Mouse (Mus musculus): ENCODE data around the gene Gpc3. TPM values are rescaled to one million over a fixed set of nuclear protein-coding genes. Genes with fewer than 3 reads are reported as not detected.

Gene Gpc3
- polyA plus RNA-seq, 1 experiment from 2014 or later = 524 TPM

DNA sequence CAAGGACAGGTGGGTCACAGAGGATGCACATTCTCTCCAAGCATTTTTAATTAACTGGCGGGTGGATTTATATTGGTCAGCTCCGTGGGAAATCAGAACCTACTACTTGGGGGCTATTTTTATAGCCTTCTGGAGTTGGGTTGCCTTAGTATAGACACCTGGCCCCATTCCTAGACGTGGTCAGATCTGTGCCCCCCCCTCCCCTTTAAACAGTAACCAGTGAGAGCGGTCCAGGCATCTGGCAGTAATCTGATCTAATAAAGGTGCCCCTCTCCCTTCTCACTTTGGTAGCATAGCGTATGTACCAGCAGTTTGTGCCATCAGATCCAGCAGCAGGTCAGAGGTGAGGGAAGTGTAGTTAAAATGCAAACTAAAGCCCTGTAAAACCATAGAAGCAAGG, 76.5 kb downstream of the Gpc3 start:
- no peak overlapping the region for H3K4me3 ChIP-seq (ENCODE audit: low read depth, low read length)
- no peak for DNase-seq (ENCODE audit: low spot score)
- no peak overlapping the region for H3K4me2 ChIP-seq
- H3K27me3 ChIP-seq (replicated peaks; ENCODE audit: control insufficient read depth, insufficient read depth, low read length) = no peaks in the 10 kb centered on the region
- H3K27ac ChIP-seq (ENCODE audit: low read depth, low read length) = no peak overlapping the region
- H3K36me3 ChIP-seq (ENCODE audit: control insufficient read depth, insufficient read depth, low read length) = no peaks in the 10 kb centered on the region
- no peak overlapping the region for H3K9ac ChIP-seq (ENCODE audit: low read depth, low read length)
- H3K4me1 ChIP-seq (replicated peaks; ENCODE audit: control insufficient read depth, insufficient read depth, low read length) = no peaks in the 10 kb centered on the region
- no peaks in the 10 kb centered on the region for H3K9me3 ChIP-seq (ENCODE audit: control insufficient read depth, low read length)
- WGBS = 78% methylated on average over 5 of the region's 5 CpGs
- no peak for ATAC-seq (replicated peaks; ENCODE audit: low FRiP score)

DNA sequence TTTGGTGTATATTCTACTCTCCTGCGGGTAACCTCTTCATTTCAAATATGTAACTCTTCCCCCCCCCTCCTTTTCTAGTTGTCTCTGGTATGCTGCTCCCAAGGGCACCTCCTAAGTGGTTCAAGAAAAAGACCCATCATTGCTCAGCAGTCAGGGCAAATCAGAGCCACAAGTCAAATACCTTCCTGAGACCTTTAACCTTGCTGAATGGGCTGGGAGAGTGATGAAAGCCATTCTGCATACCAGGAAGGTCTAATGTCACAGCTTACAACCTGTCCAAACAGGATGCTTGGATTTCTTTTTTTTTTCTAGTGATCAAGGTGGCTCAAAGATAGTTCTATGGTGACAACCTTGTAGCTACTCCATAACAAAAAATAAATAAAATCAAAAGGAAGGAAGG, 80.0 kb downstream of the Gpc3 start:
- WGBS = 61% methylated on average over 1 of the region's 1 CpGs
- H3K36me3 ChIP-seq (ENCODE audit: control insufficient read depth, insufficient read depth, low read length) = no peaks in the 10 kb centered on the region
- H3K27ac ChIP-seq (ENCODE audit: low read depth, low read length) = no peak overlapping the region
- no peaks in the 10 kb centered on the region for H3K9me3 ChIP-seq (ENCODE audit: control insufficient read depth, low read length)
- H3K4me1 ChIP-seq (replicated peaks; ENCODE audit: control insufficient read depth, insufficient read depth, low read length) = no peaks in the 10 kb centered on the region
- ATAC-seq (replicated peaks; ENCODE audit: low FRiP score) (no peak), DNase-seq (ENCODE audit: low spot score) (no peak)
- H3K27me3 ChIP-seq (replicated peaks; ENCODE audit: control insufficient read depth, insufficient read depth, low read length) = no peaks in the 10 kb centered on the region
- no peak overlapping the region for H3K4me3 ChIP-seq (ENCODE audit: low read depth, low read length)
- H3K4me2 ChIP-seq = no peak overlapping the region
- no peak overlapping the region for H3K9ac ChIP-seq (ENCODE audit: low read depth, low read length)

DNA sequence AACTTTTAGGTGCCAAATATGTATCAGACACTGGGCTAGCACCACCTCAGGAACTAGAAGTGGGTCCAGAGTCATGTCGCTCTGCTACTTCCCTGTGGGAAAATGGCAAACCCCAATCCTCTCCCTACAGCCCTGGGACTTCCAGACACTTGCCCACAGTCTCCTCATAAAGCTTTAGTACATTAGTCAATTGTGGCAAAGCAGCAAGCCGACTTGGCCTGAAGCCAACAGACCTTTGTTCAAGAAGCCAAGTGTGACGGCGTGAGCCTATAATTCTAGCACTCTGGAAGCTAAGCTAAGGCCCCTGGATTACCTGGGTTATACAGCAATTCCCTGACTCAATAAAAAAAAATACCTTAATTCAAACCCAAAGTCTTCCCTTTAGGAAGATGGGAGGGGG, 80.7 kb downstream of the Gpc3 start:
- H3K9ac ChIP-seq (ENCODE audit: low read depth, low read length) = no peak overlapping the region
- 77% methylated on average over 4 of the region's 4 CpGs for WGBS
- no peak overlapping the region for H3K27ac ChIP-seq (ENCODE audit: low read depth, low read length)
- ATAC-seq (replicated peaks; ENCODE audit: low FRiP score) = no peak
- no peaks in the 10 kb centered on the region for H3K9me3 ChIP-seq (ENCODE audit: control insufficient read depth, low read length)
- DNase-seq (ENCODE audit: low spot score) = no peak
- H3K27me3 ChIP-seq (replicated peaks; ENCODE audit: control insufficient read depth, insufficient read depth, low read length) = no peaks in the 10 kb centered on the region
- H3K4me3 ChIP-seq (ENCODE audit: low read depth, low read length) = no peak overlapping the region
- no peak overlapping the region for H3K4me2 ChIP-seq
- H3K4me1 ChIP-seq (replicated peaks; ENCODE audit: control insufficient read depth, insufficient read depth, low read length) = no peaks in the 10 kb centered on the region
- H3K36me3 ChIP-seq (ENCODE audit: control insufficient read depth, insufficient read depth, low read length) = no peaks in the 10 kb centered on the region

DNA sequence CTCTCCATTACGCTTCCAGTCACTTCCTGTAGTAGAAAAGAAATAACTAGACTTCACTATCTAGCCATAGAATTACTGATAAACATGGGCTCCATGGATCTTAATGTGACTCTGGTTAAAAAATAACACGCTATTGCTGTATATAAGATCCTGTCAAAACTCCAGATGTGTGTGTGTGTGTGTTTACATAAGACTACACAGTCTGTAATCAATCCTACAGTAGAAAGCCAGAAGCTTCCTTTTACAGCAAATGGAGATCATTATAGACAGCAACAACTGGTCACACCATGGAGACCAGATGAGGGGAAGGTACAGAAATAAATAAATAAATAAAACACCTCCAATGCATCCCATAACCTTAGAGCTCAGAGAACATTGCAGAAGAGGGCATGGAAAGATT, 81.6 kb downstream of the Gpc3 start:
- Histone ChIP-seq H3K4me1 (replicated peaks; ENCODE audit: control insufficient read depth, insufficient read depth, low read length) (no peaks in the 10 kb centered on the region), H3K4me2 (no peak overlapping the region), H3K36me3 (ENCODE audit: control insufficient read depth, insufficient read depth, low read length) (no peaks in the 10 kb centered on the region), H3K27me3 (replicated peaks; ENCODE audit: control insufficient read depth, insufficient read depth, low read length) (no peaks in the 10 kb centered on the region), H3K9ac (ENCODE audit: low read depth, low read length) (no peak overlapping the region), H3K4me3 (ENCODE audit: low read depth, low read length) (no peak overlapping the region), H3K27ac (ENCODE audit: low read depth, low read length) (no peak overlapping the region), H3K9me3 (ENCODE audit: control insufficient read depth, low read length) (no peaks in the 10 kb centered on the region)
- WGBS = 68% methylated on average over 2 of the region's 2 CpGs
- no peak for DNase-seq (ENCODE audit: low spot score)
- ATAC-seq (replicated peaks; ENCODE audit: low FRiP score) = no peak

DNA sequence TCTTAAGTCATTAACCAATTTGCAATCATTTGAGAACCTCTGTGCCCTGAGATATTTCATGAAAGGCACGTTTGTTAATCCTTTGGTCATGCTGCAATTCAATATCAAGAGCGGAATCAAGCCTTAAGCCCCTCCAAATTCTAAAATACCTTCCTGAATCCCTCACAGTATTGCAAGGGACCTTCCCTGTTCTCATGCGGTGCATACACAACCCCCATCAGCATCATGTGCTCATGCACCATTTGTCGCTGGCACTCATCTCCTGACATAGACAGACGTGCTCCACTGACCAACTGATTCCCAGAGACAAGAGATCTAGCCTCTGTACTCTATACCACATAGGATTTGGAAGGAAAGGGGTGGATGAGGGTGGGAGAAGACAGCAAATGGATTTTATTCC, 87.7 kb downstream of the Gpc3 start:
- no peak overlapping the region for H3K4me3 ChIP-seq (ENCODE audit: low read depth, low read length)
- 70% methylated on average over 5 of the region's 5 CpGs for WGBS
- H3K4me1 ChIP-seq (replicated peaks; ENCODE audit: control insufficient read depth, insufficient read depth, low read length) = no peaks in the 10 kb centered on the region; the same call in 1 of the 2 replicates
- H3K9ac ChIP-seq (ENCODE audit: low read depth, low read length) = no peak overlapping the region
- no peak for DNase-seq (ENCODE audit: low spot score)
- no peak overlapping the region for H3K4me2 ChIP-seq
- ATAC-seq (replicated peaks; ENCODE audit: low FRiP score) = no peak
- no peaks in the 10 kb centered on the region for H3K9me3 ChIP-seq (ENCODE audit: control insufficient read depth, low read length)
- no peaks in the 10 kb centered on the region for H3K27me3 ChIP-seq (replicated peaks; ENCODE audit: control insufficient read depth, insufficient read depth, low read length)
- H3K36me3 ChIP-seq (ENCODE audit: control insufficient read depth, insufficient read depth, low read length) = no peaks in the 10 kb centered on the region
- H3K27ac ChIP-seq (ENCODE audit: low read depth, low read length) = no peak overlapping the region

DNA sequence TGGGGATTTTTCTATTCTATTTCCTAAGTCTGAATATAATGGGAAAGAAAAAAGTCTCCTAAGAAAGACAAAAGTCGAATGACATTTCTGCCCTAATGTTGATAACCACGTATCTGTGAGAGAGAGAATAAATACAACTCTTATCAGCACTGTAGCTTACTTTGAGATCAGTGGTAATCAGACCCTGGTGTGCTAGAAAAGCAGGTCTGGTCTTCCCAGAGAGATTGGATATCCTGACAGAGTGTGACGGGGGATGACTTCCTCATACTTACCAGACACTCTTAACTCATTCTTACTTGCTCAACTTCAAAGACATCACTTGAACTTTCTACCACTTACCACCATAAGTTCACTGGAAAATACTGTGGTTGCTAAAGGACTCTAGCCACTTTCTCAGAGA, 88.6 kb downstream of the Gpc3 start:
- H3K9me3 ChIP-seq (ENCODE audit: control insufficient read depth, low read length) = no peaks in the 10 kb centered on the region
- H3K4me2 ChIP-seq = no peak overlapping the region
- no peaks in the 10 kb centered on the region; the same call in 1 of the 2 replicates for H3K4me1 ChIP-seq (replicated peaks; ENCODE audit: control insufficient read depth, insufficient read depth, low read length)
- no peak overlapping the region for H3K9ac ChIP-seq (ENCODE audit: low read depth, low read length)
- DNase-seq (ENCODE audit: low spot score) (no peak), ATAC-seq (replicated peaks; ENCODE audit: low FRiP score) (peak; percentile 73)
- no peak overlapping the region for H3K27ac ChIP-seq (ENCODE audit: low read depth, low read length)
- WGBS = 27% methylated on average over 3 of the region's 3 CpGs
- no peaks in the 10 kb centered on the region for H3K27me3 ChIP-seq (replicated peaks; ENCODE audit: control insufficient read depth, insufficient read depth, low read length)
- no peaks in the 10 kb centered on the region for H3K36me3 ChIP-seq (ENCODE audit: control insufficient read depth, insufficient read depth, low read length)
- H3K4me3 ChIP-seq (ENCODE audit: low read depth, low read length) = no peak overlapping the region

DNA sequence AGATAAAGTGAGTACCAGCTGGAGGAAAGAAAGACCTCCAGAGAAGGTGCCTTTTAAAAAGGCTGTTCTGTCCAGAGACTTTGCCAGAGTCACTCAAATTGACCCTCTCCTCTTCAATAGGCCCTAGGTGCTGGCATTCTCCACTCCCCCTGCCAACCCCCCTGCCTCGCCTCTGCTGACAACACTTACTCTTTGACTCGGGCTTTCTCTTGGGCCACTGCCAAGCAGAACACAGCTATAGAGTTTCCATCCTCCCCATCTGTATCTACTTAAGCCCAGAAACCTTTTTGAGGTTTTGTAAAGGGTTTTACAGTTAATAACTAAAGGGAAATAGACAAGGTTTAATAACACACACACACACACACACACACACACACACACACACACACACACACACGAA, 99.2 kb downstream of the Gpc3 start:
- Histone ChIP-seq H3K4me2 (no peak overlapping the region), H3K27ac (ENCODE audit: low read depth, low read length) (no peak overlapping the region), H3K4me1 (replicated peaks; ENCODE audit: control insufficient read depth, insufficient read depth, low read length) (no peaks in the 10 kb centered on the region), H3K9me3 (ENCODE audit: control insufficient read depth, low read length) (no peaks in the 10 kb centered on the region), H3K4me3 (ENCODE audit: low read depth, low read length) (no peak overlapping the region), H3K36me3 (ENCODE audit: control insufficient read depth, insufficient read depth, low read length) (no peaks in the 10 kb centered on the region), H3K27me3 (replicated peaks; ENCODE audit: control insufficient read depth, insufficient read depth, low read length) (no peaks in the 10 kb centered on the region), H3K9ac (ENCODE audit: low read depth, low read length) (no peak overlapping the region)
- ATAC-seq (replicated peaks; ENCODE audit: low FRiP score) (no peak), DNase-seq (ENCODE audit: low spot score) (no peak)
- 70% methylated on average over 3 of the region's 3 CpGs for WGBS

DNA sequence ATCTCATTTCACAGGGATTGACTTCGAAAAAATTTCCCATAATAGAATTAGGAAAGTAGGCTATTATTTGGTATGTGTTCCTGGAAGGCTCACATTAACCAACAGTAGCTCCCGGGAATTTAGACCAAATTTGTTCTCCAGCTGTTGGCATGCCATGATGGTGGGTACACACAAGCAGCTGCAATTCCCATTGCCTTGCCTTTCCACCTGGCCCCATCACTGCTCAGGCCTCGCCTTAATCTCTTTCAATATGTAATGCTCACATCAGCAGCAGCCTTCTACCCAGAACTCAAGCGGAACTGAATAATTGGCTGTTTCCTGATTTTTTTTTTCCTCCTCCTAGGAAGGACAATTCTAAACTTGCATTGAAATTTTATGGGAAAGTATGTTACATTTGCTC, 102.6 kb downstream of the Gpc3 start:
- Histone ChIP-seq H3K9me3 (ENCODE audit: control insufficient read depth, low read length) (no peaks in the 10 kb centered on the region), H3K9ac (ENCODE audit: low read depth, low read length) (no peak overlapping the region), H3K27me3 (replicated peaks; ENCODE audit: control insufficient read depth, insufficient read depth, low read length) (no peaks in the 10 kb centered on the region), H3K36me3 (ENCODE audit: control insufficient read depth, insufficient read depth, low read length) (no peaks in the 10 kb centered on the region), H3K27ac (ENCODE audit: low read depth, low read length) (no peak overlapping the region), H3K4me3 (ENCODE audit: low read depth, low read length) (no peak overlapping the region), H3K4me1 (replicated peaks; ENCODE audit: control insufficient read depth, insufficient read depth, low read length) (no peaks in the 10 kb centered on the region), H3K4me2 (no peak overlapping the region)
- DNase-seq (ENCODE audit: low spot score) (no peak), ATAC-seq (replicated peaks; ENCODE audit: low FRiP score) (no peak)
- 80% methylated on average over 4 of the region's 4 CpGs for WGBS

DNA sequence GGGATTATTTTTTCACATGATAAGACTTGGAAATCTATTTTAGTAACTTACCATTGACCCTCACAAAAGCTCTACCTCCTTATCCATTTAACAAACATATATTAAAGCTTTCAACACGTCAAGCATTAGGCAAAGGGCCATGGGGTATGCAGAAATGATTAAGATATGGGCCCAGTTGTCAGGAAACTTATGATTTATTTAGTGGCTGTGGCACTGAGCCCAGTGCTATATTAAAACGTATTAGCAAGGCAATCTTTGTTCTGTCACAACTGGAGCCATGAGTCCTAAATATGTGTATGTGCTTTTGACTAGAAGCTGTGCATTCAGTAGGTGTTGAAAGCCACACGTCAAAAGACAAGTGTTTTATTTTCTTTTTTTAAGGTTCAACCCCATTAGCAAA, 109.9 kb downstream of the Gpc3 start:
- Histone ChIP-seq H3K9ac (ENCODE audit: low read depth, low read length) (no peak overlapping the region), H3K9me3 (ENCODE audit: control insufficient read depth, low read length) (no peaks in the 10 kb centered on the region), H3K4me3 (ENCODE audit: low read depth, low read length) (no peak overlapping the region), H3K4me2 (no peak overlapping the region), H3K36me3 (ENCODE audit: control insufficient read depth, insufficient read depth, low read length) (no peaks in the 10 kb centered on the region), H3K27me3 (replicated peaks; ENCODE audit: control insufficient read depth, insufficient read depth, low read length) (no peaks in the 10 kb centered on the region), H3K4me1 (replicated peaks; ENCODE audit: control insufficient read depth, insufficient read depth, low read length) (no peaks in the 10 kb centered on the region), H3K27ac (ENCODE audit: low read depth, low read length) (no peak overlapping the region)
- ATAC-seq (replicated peaks; ENCODE audit: low FRiP score) (no peak), DNase-seq (ENCODE audit: low spot score) (no peak)
- 70% methylated on average over 3 of the region's 3 CpGs for WGBS
